Mouse (Mus musculus): ENCODE results near the gene Gm20479. TPM values are rescaled to one million over a fixed set of nuclear protein-coding genes. Genes with fewer than 3 reads are reported as not detected.

Gm20479 gene
- polyA plus RNA-seq, 1 experiment: not detected

- no peak for DNase-seq (ENCODE audit: low read depth)
- TF ChIP-seq POLR2A (IDR thresholded peaks at IDR 0.05; ENCODE audit: borderline replicate concordance, extremely low read depth, insufficient read depth, insufficient read length, poor library complexity, severe bottlenecking): no peak
- no peak for TF ChIP-seq CTCF (IDR thresholded peaks at IDR 0.05; ENCODE audit: borderline replicate concordance, extremely low read depth, insufficient read depth, insufficient read length)
Measured at GRCm38 (mm10) chr7:27366082-27366844, 9.0 kb upstream of the Gm20479 start.

- TF ChIP-seq POLR2A (IDR thresholded peaks at IDR 0.05; ENCODE audit: borderline replicate concordance, extremely low read depth, insufficient read depth, insufficient read length, poor library complexity, severe bottlenecking) (no peak), CTCF (IDR thresholded peaks at IDR 0.05; ENCODE audit: borderline replicate concordance, extremely low read depth, insufficient read depth, insufficient read length) (no peak)
- no peak for DNase-seq (ENCODE audit: low read depth)
Measured at GRCm38 (mm10) chr7:27364379-27364778, 7.2 kb upstream of the Gm20479 start.

GRCm38 (mm10) chr7:27361283-27361946 is 4.2 kb upstream of the Gm20479 start:
- peak; percentile 100 for DNase-seq (ENCODE audit: low read depth)
- TF ChIP-seq POLR2A (IDR thresholded peaks at IDR 0.05; ENCODE audit: borderline replicate concordance, extremely low read depth, insufficient read depth, insufficient read length, poor library complexity, severe bottlenecking): peak; percentile 76
- TF ChIP-seq CTCF (IDR thresholded peaks at IDR 0.05; ENCODE audit: borderline replicate concordance, extremely low read depth, insufficient read depth, insufficient read length): no peak

GRCm38 (mm10) chr7:27360749-27361148 is 3.5 kb upstream of the Gm20479 start:
- no peak for DNase-seq (ENCODE audit: low read depth)

GRCm38 (mm10) chr7:27359706-27360358 is 2.6 kb upstream of the Gm20479 start:
- no peak for TF ChIP-seq CTCF (IDR thresholded peaks at IDR 0.05; ENCODE audit: borderline replicate concordance, extremely low read depth, insufficient read depth, insufficient read length)
- no peak for TF ChIP-seq POLR2A (IDR thresholded peaks at IDR 0.05; ENCODE audit: borderline replicate concordance, extremely low read depth, insufficient read depth, insufficient read length, poor library complexity, severe bottlenecking)
- DNase-seq (ENCODE audit: low read depth): no peak

More at GRCm38 (mm10) chr7:27360749-27361148, 3.5 kb upstream of the Gm20479 start:
- TF ChIP-seq CTCF (IDR thresholded peaks at IDR 0.05; ENCODE audit: borderline replicate concordance, extremely low read depth, insufficient read depth, insufficient read length) (no peak), POLR2A (IDR thresholded peaks at IDR 0.05; ENCODE audit: borderline replicate concordance, extremely low read depth, insufficient read depth, insufficient read length, poor library complexity, severe bottlenecking) (no peak)

- TF ChIP-seq CTCF (IDR thresholded peaks at IDR 0.05; ENCODE audit: borderline replicate concordance, extremely low read depth, insufficient read depth, insufficient read length) (no peak), POLR2A (IDR thresholded peaks at IDR 0.05; ENCODE audit: borderline replicate concordance, extremely low read depth, insufficient read depth, insufficient read length, poor library complexity, severe bottlenecking) (no peak)
- no peak for DNase-seq (ENCODE audit: low read depth)
Measured at GRCm38 (mm10) chr7:27359162-27359561, 1.9 kb upstream of the Gm20479 start.

- DNase-seq (ENCODE audit: low read depth): no peak
- TF ChIP-seq POLR2A (IDR thresholded peaks at IDR 0.05; ENCODE audit: borderline replicate concordance, extremely low read depth, insufficient read depth, insufficient read length, poor library complexity, severe bottlenecking) (no peak), CTCF (IDR thresholded peaks at IDR 0.05; ENCODE audit: borderline replicate concordance, extremely low read depth, insufficient read depth, insufficient read length) (no peak)
Measured at GRCm38 (mm10) chr7:27357595-27357978, 368 bp upstream of the Gm20479 start.

- TF ChIP-seq POLR2A (IDR thresholded peaks at IDR 0.05; ENCODE audit: borderline replicate concordance, extremely low read depth, insufficient read depth, insufficient read length, poor library complexity, severe bottlenecking): no peak
- no peak for TF ChIP-seq CTCF (IDR thresholded peaks at IDR 0.05; ENCODE audit: borderline replicate concordance, extremely low read depth, insufficient read depth, insufficient read length)
- peak; percentile 37 for DNase-seq (ENCODE audit: low read depth)
Measured at GRCm38 (mm10) chr7:27356248-27356647, 971 bp downstream of the Gm20479 start.

GRCm38 (mm10) chr7:27355745-27356240 is 1.4 kb downstream of the Gm20479 start, which contains the start of gene Shkbp1:
Gene Shkbp1 (minus strand): TSS chr7:27356019.
- DNase-seq (ENCODE audit: low read depth): peak; percentile 96
- TF ChIP-seq POLR2A (IDR thresholded peaks at IDR 0.05; ENCODE audit: borderline replicate concordance, extremely low read depth, insufficient read depth, insufficient read length, poor library complexity, severe bottlenecking) (peak; percentile 24; the same call in 1 of the 2 replicates), CTCF (IDR thresholded peaks at IDR 0.05; ENCODE audit: borderline replicate concordance, extremely low read depth, insufficient read depth, insufficient read length) (no peak)

GRCm38 (mm10) chr7:27355261-27355660 is 2.0 kb downstream of the Gm20479 start:
- TF ChIP-seq POLR2A (IDR thresholded peaks at IDR 0.05; ENCODE audit: borderline replicate concordance, extremely low read depth, insufficient read depth, insufficient read length, poor library complexity, severe bottlenecking): no peak
- no peak for TF ChIP-seq CTCF (IDR thresholded peaks at IDR 0.05; ENCODE audit: borderline replicate concordance, extremely low read depth, insufficient read depth, insufficient read length)
- DNase-seq (ENCODE audit: low read depth): no peak

- TF ChIP-seq POLR2A (IDR thresholded peaks at IDR 0.05; ENCODE audit: borderline replicate concordance, extremely low read depth, insufficient read depth, insufficient read length, poor library complexity, severe bottlenecking) (no peak), CTCF (IDR thresholded peaks at IDR 0.05; ENCODE audit: borderline replicate concordance, extremely low read depth, insufficient read depth, insufficient read length) (no peak)
Measured at GRCm38 (mm10) chr7:27354783-27355182, 2.4 kb downstream of the Gm20479 start.

More at GRCm38 (mm10) chr7:27354783-27355182, 2.4 kb downstream of the Gm20479 start:
- no peak for DNase-seq (ENCODE audit: low read depth)
